Mouse (Mus musculus) C2C12 (cell line): ENCODE data around the gene Oit3.

Experiments used
- CTCF ChIP-seq: IDR thresholded peaks from one replicate; pipeline ENCODE4 v1.5.1; 2011; ENCODE audit not compliant: control insufficient read depth, insufficient read depth, insufficient read length
- FOSL1 ChIP-seq: IDR thresholded peaks from one replicate; pipeline ENCODE4 v1.8.0; 2011; ENCODE audit warnings: mild to moderate bottlenecking, low read length; ENCODE audit not compliant: poor library complexity, insufficient read depth, severe bottlenecking
- MAX ChIP-seq: IDR thresholded peaks from one replicate; pipeline ENCODE4 v1.6.1; 2011; ENCODE audit warnings: mild to moderate bottlenecking, control low read depth
- MYOG ChIP-seq: IDR thresholded peaks from one replicate; pipeline ENCODE4 v1.6.1; 2011; ENCODE audit not compliant: control insufficient read depth, insufficient read length; ENCODE audit errors: extremely low read depth
- USF1 ChIP-seq: IDR thresholded peaks from one replicate; pipeline ENCODE4 v1.6.1; 2011; ENCODE audit warnings: low read depth, mild to moderate bottlenecking, control low read depth, moderate library complexity

GRCm38 (mm10) chr10:59470451-59470850 is 28.9 kb upstream of the Oit3 start:
- TF ChIP-seq CTCF = no peak
- no peak for TF ChIP-seq MAX
- no peak for TF ChIP-seq USF1
- TF ChIP-seq FOSL1 = no peak
- TF ChIP-seq MYOG = no peak
